Mouse (Mus musculus): ENCODE data around the gene Faap20. TPM values are rescaled to one million over a fixed set of nuclear protein-coding genes. Genes with fewer than 3 reads are reported as not detected.

Faap20 gene
- polyA plus RNA-seq, 1 experiment from 2014 or later = 87.8 TPM

Other genes with a start within 250 kb of the Faap20 start
- 1.4 and 2.1 TPM in 2 replicates for gene Plch2, start 193.0 kb upstream of the Faap20 start, polyA plus RNA-seq (2014; fragmentation: Nextera tagmentation; extraction: Ambion mirVana)
- gene Pex10, start 182.8 kb upstream of the Faap20 start, polyA plus RNA-seq (2014; fragmentation: Nextera tagmentation; extraction: Ambion mirVana) = 7.3 and 7.4 TPM in 2 replicates
- 164 and 173 TPM in 2 replicates for gene Rer1, start 163.4 kb upstream of the Faap20 start, polyA plus RNA-seq (2014; fragmentation: Nextera tagmentation; extraction: Ambion mirVana)
- 3.3 and 3.5 TPM in 2 replicates for gene Morn1, start 163.2 kb upstream of the Faap20 start, polyA plus RNA-seq (2014; fragmentation: Nextera tagmentation; extraction: Ambion mirVana)
- 15.4 and 15.9 TPM in 2 replicates for gene Ski, start 27.2 kb upstream of the Faap20 start, polyA plus RNA-seq (2014; fragmentation: Nextera tagmentation; extraction: Ambion mirVana)
- 8.1 and 12.9 TPM in 2 replicates for gene Prkcz, start 111.6 kb downstream of the Faap20 start, polyA plus RNA-seq (2014; fragmentation: Nextera tagmentation; extraction: Ambion mirVana)
- not detected in 2 replicates for gene Gabrd, start 148.3 kb downstream of the Faap20 start, polyA plus RNA-seq (2014; fragmentation: Nextera tagmentation; extraction: Ambion mirVana)
- 4.8 and 5.6 TPM in 2 replicates for gene Cfap74, start 159.4 kb downstream of the Faap20 start, polyA plus RNA-seq (2014; fragmentation: Nextera tagmentation; extraction: Ambion mirVana)
- gene Tmem52, start 219.3 kb downstream of the Faap20 start, polyA plus RNA-seq (2014; fragmentation: Nextera tagmentation; extraction: Ambion mirVana) = not detected in 2 replicates
- 677 and 691 TPM in 2 replicates for gene Gnb1, start 241.6 kb downstream of the Faap20 start, polyA plus RNA-seq (2014; fragmentation: Nextera tagmentation; extraction: Ambion mirVana)